Mouse (Mus musculus) kidney, adult 2 months (tissue): ENCODE measurements at regions not wholly inside any gene's neighbourhood (a gene's known extent, or its start where the extent isn't known, plus 50 kb on each side); places are given as distances from the start of the nearest gene placed in this dataset.

Source experiments
- DNase-seq: peaks from one replicate; pipeline ENCODE4 v3.0.0; 2021
- H3K27ac ChIP-seq: fragments of 200-500 bp; 2 replicates; pipeline ENCODE4 v1.5.1; 2012; ENCODE audit warnings: low read depth, low read length, control low read depth, inconsistent platforms; ENCODE audit not compliant: insufficient read depth
- H3K27me3 ChIP-seq: fragments of 200-500 bp; replicated peaks from 2 replicates; pipeline ENCODE4 v1.6.1; 2012; ENCODE audit warnings: mild to moderate bottlenecking, moderate library complexity, low read length, inconsistent platforms; ENCODE audit not compliant: control insufficient read depth, insufficient read depth
- H3K36me3 ChIP-seq: fragments of 200-500 bp; 2 replicates; pipeline ENCODE4 v1.6.1; 2012; ENCODE audit warnings: mild to moderate bottlenecking, moderate library complexity, low read length, inconsistent platforms; ENCODE audit not compliant: control insufficient read depth, insufficient read depth
- H3K4me1 ChIP-seq: fragments of 200-500 bp; 2 replicates; pipeline ENCODE4 v1.6.1; 2011; ENCODE audit warnings: low read length; ENCODE audit not compliant: control insufficient read depth, insufficient read depth
- H3K4me3 ChIP-seq: fragments of 200-500 bp; 2 replicates; pipeline ENCODE4 v1.5.1; 2011; ENCODE audit warnings: mild to moderate bottlenecking, low read depth, low read length, control low read depth; ENCODE audit not compliant: insufficient read depth
- CTCF ChIP-seq: fragments of 200-500 bp; conservative IDR thresholded peaks from 2 replicates; pipeline ENCODE4 v1.5.1; 2011; ENCODE audit warnings: low read depth, mild to moderate bottlenecking, control low read depth, low read length, moderate library complexity, mixed read lengths; ENCODE audit not compliant: insufficient read depth, insufficient read length
- POLR2A ChIP-seq: fragments of 200-500 bp; IDR thresholded peaks from one replicate; pipeline ENCODE4 v1.6.1; 2011; ENCODE audit warnings: low read depth, low read length, control low read depth
- WGBS: fragments of 180-500 bp; shearing (Covaris S2); methylation state at CpG from one replicate; pipeline ENCODE4 v1.1.7; 2018; 5-methylcytosine and 5-hydroxymethylcytosine counted together

GRCm38 (mm10) chr1:42496433-42496832, 199.1 kb upstream of the Pou3f3 start:
- no peak for DNase-seq
- 34% methylated on average over 6 of the region's 6 CpGs for WGBS
- H3K27me3 ChIP-seq = no peaks in the 10 kb centered on the region
- peaks cover 5% of the 10 kb centered on the region; the same call in 1 of the 2 replicates for H3K4me1 ChIP-seq
- H3K36me3 ChIP-seq = no peaks in the 10 kb centered on the region
- no peak for TF ChIP-seq POLR2A
- TF ChIP-seq CTCF = no peak
- no peak overlapping the region for H3K27ac ChIP-seq
- no peak overlapping the region for H3K4me3 ChIP-seq

- Histone ChIP-seq H3K27ac (no peak overlapping the region), H3K4me3 (no peak overlapping the region), H3K4me1 (peaks cover 4% of the 10 kb centered on the region; the same call in 1 of the 2 replicates), H3K27me3 (no peaks in the 10 kb centered on the region), H3K36me3 (no peaks in the 10 kb centered on the region)
- no peak for TF ChIP-seq CTCF
- TF ChIP-seq POLR2A = no peak
- WGBS = 50% methylated on average over 7 of the region's 7 CpGs
- peak; percentile 84 for DNase-seq
Observed at GRCm38 (mm10) chr1:42498901-42499300, 196.7 kb upstream of the Pou3f3 start.

- TF ChIP-seq CTCF = no peak
- 90% methylated on average over 9 of the region's 9 CpGs for WGBS
- no peaks in the 10 kb centered on the region for H3K27me3 ChIP-seq
- no peak overlapping the region for H3K27ac ChIP-seq
- no peaks in the 10 kb centered on the region for H3K36me3 ChIP-seq
- H3K4me3 ChIP-seq = no peak overlapping the region
- no peaks in the 10 kb centered on the region for H3K4me1 ChIP-seq
- DNase-seq = no peak
Observed at GRCm38 (mm10) chr1:42504491-42504890, 191.1 kb upstream of the Pou3f3 start.

GRCm38 (mm10) chr1:42505048-42505729, 190.4 kb upstream of the Pou3f3 start:
- H3K27me3 ChIP-seq = no peaks in the 10 kb centered on the region
- 41% methylated on average over 10 of the region's 10 CpGs for WGBS
- no peak overlapping the region for H3K4me3 ChIP-seq
- TF ChIP-seq CTCF = no peak
- no peak for DNase-seq
- no peaks in the 10 kb centered on the region for H3K36me3 ChIP-seq
- H3K4me1 ChIP-seq = no peaks in the 10 kb centered on the region
- no peak overlapping the region for H3K27ac ChIP-seq

GRCm38 (mm10) chr1:42514417-42514816, 181.2 kb upstream of the Pou3f3 start:
- H3K4me1 ChIP-seq = no peaks in the 10 kb centered on the region
- no peak overlapping the region for H3K4me3 ChIP-seq
- WGBS = 97% methylated on average over 3 of the region's 3 CpGs
- no peak for DNase-seq
- no peaks in the 10 kb centered on the region for H3K36me3 ChIP-seq
- H3K27ac ChIP-seq = no peak overlapping the region
- TF ChIP-seq CTCF (peak; percentile 34; the same call in 1 of the 2 replicates), POLR2A (no peak)
- H3K27me3 ChIP-seq = no peaks in the 10 kb centered on the region

- TF ChIP-seq POLR2A = no peak
- TF ChIP-seq CTCF = no peak
- WGBS = 49% methylated on average over 4 of the region's 4 CpGs
- Histone ChIP-seq H3K4me1 (peaks cover 4% of the 10 kb centered on the region; the same call in 1 of the 2 replicates), H3K36me3 (no peaks in the 10 kb centered on the region), H3K4me3 (no peak overlapping the region), H3K27ac (no peak overlapping the region), H3K27me3 (no peaks in the 10 kb centered on the region)
- peak; percentile 10 for DNase-seq
Observed at GRCm38 (mm10) chr1:42524401-42524800, 171.2 kb upstream of the Pou3f3 start.

GRCm38 (mm10) chr1:42527746-42528476, 167.7 kb upstream of the Pou3f3 start:
- WGBS = 27% methylated on average over 11 of the region's 11 CpGs
- Histone ChIP-seq H3K27ac (no peak overlapping the region), H3K4me3 (no peak overlapping the region), H3K36me3 (no peaks in the 10 kb centered on the region), H3K4me1 (peaks cover 4% of the 10 kb centered on the region; the same call in 1 of the 2 replicates), H3K27me3 (no peaks in the 10 kb centered on the region)
- no peak for TF ChIP-seq CTCF
- TF ChIP-seq POLR2A = no peak
- DNase-seq = peak; percentile 58
